Mouse (Mus musculus) ES-E14 (cell line): ENCODE results near the gene Nfib. TPM values are rescaled to one million over a fixed set of nuclear protein-coding genes. Genes with fewer than 3 reads are reported as not detected.

ENCODE experiments used
- DNase-seq: peaks from one replicate; pipeline ENCODE4 v3.0.0-alpha.2; 2013; ENCODE audit warnings: low read depth, low spot score
- H3K27ac ChIP-seq: 2 replicates; pipeline ENCODE4 v1.5.1; 2012; ENCODE audit warnings: low read depth, mild to moderate bottlenecking, low read length, moderate library complexity, mixed read lengths; ENCODE audit not compliant: poor library complexity, insufficient read depth, severe bottlenecking
- H3K36me3 ChIP-seq: 2 replicates; pipeline ENCODE4 v1.6.1; 2012; ENCODE audit warnings: mild to moderate bottlenecking, low read length, moderate library complexity, mixed read lengths; ENCODE audit not compliant: control insufficient read depth, poor library complexity, insufficient read depth, severe bottlenecking
- H3K4me1 ChIP-seq, 2 experiments: fragments of 150-350 bp in 1 of 2; sonication (generic) in 1 of 2; 2 replicates each; pipeline ENCODE4 v1.6.1; 2012; ENCODE audit warnings: low read length in 2 of 2, mild to moderate bottlenecking in 1 of 2, mixed read lengths in 1 of 2; ENCODE audit not compliant: control insufficient read depth in 2 of 2, insufficient read depth in 2 of 2, poor library complexity in 1 of 2
- H3K4me3 ChIP-seq, 2 experiments: fragments of 150-350 bp in 1 of 2; sonication (generic) in 1 of 2; 2 replicates each; pipeline ENCODE4 v1.5.1; 2012; ENCODE audit warnings: low read length in 2 of 2, low read depth in 1 of 2, mild to moderate bottlenecking in 1 of 2, mixed read lengths in 1 of 2; ENCODE audit not compliant: insufficient read depth in 1 of 2, poor library complexity in 1 of 2, severe bottlenecking in 1 of 2
- H3K9ac ChIP-seq: 2 replicates; pipeline ENCODE4 v1.6.1; 2012; ENCODE audit warnings: low read depth, mild to moderate bottlenecking, low read length, mixed read lengths; ENCODE audit not compliant: poor library complexity, insufficient read depth, severe bottlenecking
- H3K9me3 ChIP-seq: fragments of 150-350 bp; sonication (generic); 2 replicates; pipeline ENCODE4 v1.6.1; 2012; ENCODE audit warnings: low read depth, mild to moderate bottlenecking, low read length; ENCODE audit not compliant: control insufficient read depth, insufficient read depth
- CHD2 ChIP-seq: IDR thresholded peaks from 2 replicates; pipeline ENCODE4 v1.6.1; 2014; ENCODE audit warnings: mild to moderate bottlenecking, low read depth, low read length, inconsistent platforms
- HCFC1 ChIP-seq: IDR thresholded peaks from 2 replicates; pipeline ENCODE4 v1.6.1; 2012; ENCODE audit warnings: low read length, inconsistent platforms, borderline replicate concordance; ENCODE audit not compliant: insufficient read depth
- MAFK ChIP-seq: IDR thresholded peaks from 2 replicates; pipeline ENCODE4 v1.6.1; 2014; ENCODE audit warnings: mild to moderate bottlenecking, low read depth, low read length, inconsistent platforms; ENCODE audit not compliant: insufficient read depth
- ZC3H11A ChIP-seq: IDR thresholded peaks from 2 replicates; pipeline ENCODE4 v1.6.1; 2012; ENCODE audit warnings: low read depth, mild to moderate bottlenecking, inconsistent platforms, low read length, borderline replicate concordance
- ZNF384 ChIP-seq: IDR thresholded peaks from 2 replicates; pipeline ENCODE4 v1.6.1; 2012; ENCODE audit warnings: low read depth, low read length, inconsistent platforms
- in situ Hi-C, 2 experiments: fragments of 600-800 bp; cut with MboI; formaldehyde crosslinking; loops; one replicate each; pipeline ENCODE4 v1.15.1; 2025; ENCODE audit warnings: low sequenced_read_pairs in 2 of 2, inconsistent platforms in 1 of 2; ENCODE audit not compliant: unreplicated experiment in 2 of 2
- total RNA-seq: library from RNA; depleted of rRNA; stranded (reverse); fragments of 300-350 nt; gene quantifications from 2 replicates; pipeline ENCODE4 v1.2.3, GENCODE M21; 2012

Gene Nfib
- total RNA-seq, 1 experiment: 8.9 TPM

GRCm38 (mm10) chr4:82662626-82663025 lies 42.9 kb downstream of the Nfib start:
- Histone ChIP-seq H3K9me3 (no peaks in the 10 kb centered on the region), H3K9ac (no peak overlapping the region), H3K4me3 (no peak overlapping the region), H3K27ac (no peak overlapping the region), H3K36me3 (no peaks in the 10 kb centered on the region), H3K4me1 (no peaks in the 10 kb centered on the region)
- in situ Hi-C loops: no loop called here
- TF ChIP-seq HCFC1 (no peak), CHD2 (no peak), MAFK (no peak), ZNF384 (no peak), ZC3H11A (no peak)
- no peak for DNase-seq

GRCm38 (mm10) chr4:82662222-82662621 lies 43.3 kb downstream of the Nfib start:
- Histone ChIP-seq H3K4me3 (no peak overlapping the region), H3K36me3 (no peaks in the 10 kb centered on the region), H3K27ac (no peak overlapping the region), H3K9ac (no peak overlapping the region), H3K4me1 (no peaks in the 10 kb centered on the region), H3K9me3 (no peaks in the 10 kb centered on the region)
- no peak for DNase-seq
- TF ChIP-seq ZC3H11A: no peak
- no peak for TF ChIP-seq ZNF384
- no peak for TF ChIP-seq HCFC1
- TF ChIP-seq CHD2: no peak
- no peak for TF ChIP-seq MAFK
- in situ Hi-C loops: no loop called here

GRCm38 (mm10) chr4:82661215-82661614 lies 44.3 kb downstream of the Nfib start:
- in situ Hi-C loops: no loop called here
- TF ChIP-seq CHD2 (no peak), MAFK (no peak), ZC3H11A (no peak), ZNF384 (no peak), HCFC1 (no peak)
- H3K27ac ChIP-seq: no peak overlapping the region
- DNase-seq: no peak
- H3K36me3 ChIP-seq: no peaks in the 10 kb centered on the region
- no peak overlapping the region for H3K9ac ChIP-seq
- H3K4me1 ChIP-seq: no peaks in the 10 kb centered on the region
- no peaks in the 10 kb centered on the region for H3K9me3 ChIP-seq
- no peak overlapping the region for H3K4me3 ChIP-seq

GRCm38 (mm10) chr4:82645679-82646078 lies 59.9 kb downstream of the Nfib start:
- H3K36me3 ChIP-seq: no peaks in the 10 kb centered on the region
- in situ Hi-C loops: loop anchor here (25.0 kb wide), 1 partner anchor 292 kb away; no protein-coding TSS in a partner anchor
- no peak overlapping the region for H3K9ac ChIP-seq
- TF ChIP-seq HCFC1 (no peak), ZC3H11A (no peak), CHD2 (no peak), ZNF384 (no peak), MAFK (no peak)
- H3K9me3 ChIP-seq: no peaks in the 10 kb centered on the region
- H3K27ac ChIP-seq: no peak overlapping the region
- no peaks in the 10 kb centered on the region for H3K4me1 ChIP-seq
- no peak for DNase-seq
- H3K4me3 ChIP-seq: no peak overlapping the region

GRCm38 (mm10) chr4:82644797-82645196 lies 60.8 kb downstream of the Nfib start:
- H3K9ac ChIP-seq: no peak overlapping the region
- in situ Hi-C loops: loop anchor here (25.0 kb wide), 1 partner anchor 293 kb away; no protein-coding TSS in a partner anchor
- H3K4me1 ChIP-seq: no peaks in the 10 kb centered on the region
- no peaks in the 10 kb centered on the region for H3K36me3 ChIP-seq
- no peaks in the 10 kb centered on the region for H3K9me3 ChIP-seq
- H3K27ac ChIP-seq: no peak overlapping the region
- H3K4me3 ChIP-seq: no peak overlapping the region
- TF ChIP-seq HCFC1 (no peak), MAFK (no peak), ZC3H11A (no peak), CHD2 (no peak), ZNF384 (no peak)
- DNase-seq: no peak
